Mouse (Mus musculus) G1E (cell line): ENCODE data around the gene C1qc.

Experiments
- CTCF ChIP-seq: IDR thresholded peaks from 2 replicates; pipeline ENCODE4 v1.5.1; 2012; ENCODE audit warnings: low read depth, low read length, inconsistent platforms, mixed read lengths
- GATA1 ChIP-seq: IDR thresholded peaks from 2 replicates; pipeline ENCODE4 v1.6.1; 2012; ENCODE audit warnings: borderline replicate concordance, low read length, inconsistent platforms, mixed read lengths
- POLR2AphosphoS5 ChIP-seq: IDR thresholded peaks from 2 replicates; pipeline ENCODE4 v1.6.1; 2012; ENCODE audit warnings: low read depth, low read length, inconsistent platforms; ENCODE audit not compliant: insufficient replicate concordance

- TF ChIP-seq CTCF: no peak
- TF ChIP-seq GATA1: no peak
- no peak for TF ChIP-seq POLR2AphosphoS5
Observed at GRCm38 (mm10) chr4:136878171-136878570, 14.7 kb downstream of the C1qc start.
